Mouse (Mus musculus) stomach, embryonic 16.5 days (tissue): Measurements from ENCODE around the gene Hspa2. TPM values are rescaled to one million over a fixed set of nuclear protein-coding genes. Genes with fewer than 3 reads are reported as not detected.

Experiments used
- ATAC-seq: fragments of 200-750 bp; cut with Nextera tagmentation; 2 replicates; pipeline ENCODE4 v1.8.0; 2017; ENCODE audit warnings: moderate number of reproducible peaks, moderate TSS enrichment; ENCODE audit not compliant: insufficient read depth, low FRiP score
- H3K27ac ChIP-seq: fragments of 300-500 bp; sonication (generic); 2 replicates; pipeline ENCODE4 v1.5.1; 2014; ENCODE audit warnings: low read length
- H3K27me3 ChIP-seq: fragments of 300-500 bp; sonication (generic); 2 replicates; pipeline ENCODE4 v1.6.1; 2014; ENCODE audit warnings: low read length, control low read depth, mixed read lengths; ENCODE audit not compliant: control insufficient read depth, insufficient read depth
- H3K36me3 ChIP-seq: fragments of 300-500 bp; sonication (generic); 2 replicates; pipeline ENCODE4 v1.6.1; 2014; ENCODE audit warnings: low read length; ENCODE audit not compliant: control insufficient read depth, insufficient read depth
- H3K4me1 ChIP-seq: fragments of 300-500 bp; sonication (generic); 2 replicates; pipeline ENCODE4 v1.6.1; 2014; ENCODE audit warnings: low read length, control low read depth, mixed read lengths; ENCODE audit not compliant: control insufficient read depth, insufficient read depth
- H3K4me2 ChIP-seq: fragments of 300-500 bp; sonication (generic); 2 replicates; pipeline ENCODE4 v1.6.1; 2014; ENCODE audit warnings: low read depth, low read length, mixed read lengths
- H3K4me3 ChIP-seq: fragments of 300-500 bp; sonication (generic); replicated peaks from 2 replicates; pipeline ENCODE4 v1.5.1; 2014; ENCODE audit warnings: mild to moderate bottlenecking, low read length
- H3K9ac ChIP-seq: fragments of 300-500 bp; sonication (generic); 2 replicates; pipeline ENCODE4 v1.6.1; 2014; ENCODE audit warnings: low read length
- H3K9me3 ChIP-seq: fragments of 300-500 bp; sonication (generic); replicated peaks from 2 replicates; pipeline ENCODE4 v1.6.1; 2016; ENCODE audit warnings: low read length, control low read depth; ENCODE audit not compliant: control insufficient read depth
- WGBS: fragments of 180-500 bp; shearing (Covaris S2); extraction: QIAGEN DNeasy Blood & Tissue Kit; methylation state at CpG from one replicate; pipeline ENCODE4 v1.1.7; 2014; 5-methylcytosine and 5-hydroxymethylcytosine counted together
- polyA plus RNA-seq: library from polyadenylated mRNA; unstranded; fragments of >200 nt; fragmentation: Nextera tagmentation; extraction: Ambion mirVana; gene quantifications from 2 replicates; pipeline ENCODE4 v1.2.1, GENCODE M21; 2015

Hspa2 gene
- polyA plus RNA-seq, 1 experiment from 2014 or later, result 13.6 TPM

GRCm38 (mm10) chr12:76397281-76397680 lies 6.7 kb upstream of the Hspa2 start:
- Histone ChIP-seq H3K27me3 (no peaks in the 10 kb centered on the region; the same call in 1 of the 2 replicates), H3K27ac (no peak overlapping the region), H3K9ac (no peak overlapping the region), H3K36me3 (no peaks in the 10 kb centered on the region), H3K4me1 (no peaks in the 10 kb centered on the region), H3K4me2 (no peak overlapping the region), H3K4me3 (no peak overlapping the region), H3K9me3 (no peaks in the 10 kb centered on the region)
- 85% methylated on average over 5 of the region's 5 CpGs for WGBS
- no peak for ATAC-seq

GRCm38 (mm10) chr12:76401674-76402073 lies 2.3 kb upstream of the Hspa2 start:
- Histone ChIP-seq H3K4me3 (no peak overlapping the region), H3K9me3 (no peaks in the 10 kb centered on the region), H3K27ac (no peak overlapping the region), H3K4me1 (peaks cover 20% of the 10 kb centered on the region), H3K4me2 (no peak overlapping the region), H3K36me3 (no peaks in the 10 kb centered on the region), H3K9ac (no peak overlapping the region), H3K27me3 (peaks cover 19% of the 10 kb centered on the region)
- ATAC-seq, result no peak
- WGBS, result 59% methylated on average over 3 of the region's 3 CpGs

GRCm38 (mm10) chr12:76402991-76403885 lies 738 bp upstream of the Hspa2 start:
- Histone ChIP-seq H3K4me2 (peak overlapping the region; percentile 67), H3K27ac (peak overlapping the region; percentile 97), H3K4me3 (peak overlapping the region; percentile 78), H3K4me1 (peaks cover 20% of the 10 kb centered on the region), H3K9me3 (no peaks in the 10 kb centered on the region), H3K36me3 (no peaks in the 10 kb centered on the region), H3K9ac (peak overlapping the region; percentile 83), H3K27me3 (peaks cover 26% of the 10 kb centered on the region)
- WGBS, result 2% methylated on average over 54 of the region's 54 CpGs
- peak; percentile 89 for ATAC-seq

- WGBS, result 7% methylated on average over 20 of the region's 20 CpGs
- no peak for ATAC-seq
- H3K9ac ChIP-seq, result peak overlapping the region; percentile 4; the same call in 1 of the 2 replicates
These were observed 833 bp downstream of the Hspa2 start for GRCm38 (mm10) chr12:76404836-76405182.

GRCm38 (mm10) chr12:76405183-76405970 lies 1.4 kb downstream of the Hspa2 start:
- peak overlapping the region; percentile 67 for H3K4me2 ChIP-seq
- peaks cover 26% of the 10 kb centered on the region for H3K27me3 ChIP-seq
- no peaks in the 10 kb centered on the region for H3K36me3 ChIP-seq
- peak overlapping the region; percentile 78 for H3K4me3 ChIP-seq
- ATAC-seq, result no peak
- peaks cover 20% of the 10 kb centered on the region for H3K4me1 ChIP-seq
- no peaks in the 10 kb centered on the region for H3K9me3 ChIP-seq
- H3K9ac ChIP-seq, result peak overlapping the region; percentile 48; the same call in 1 of the 2 replicates
- WGBS, result 4% methylated on average over 64 of the region's 64 CpGs
- no peak overlapping the region for H3K27ac ChIP-seq

More at GRCm38 (mm10) chr12:76404836-76405182, 833 bp downstream of the Hspa2 start:
- Histone ChIP-seq H3K9me3 (no peaks in the 10 kb centered on the region), H3K4me1 (peaks cover 20% of the 10 kb centered on the region), H3K27ac (no peak overlapping the region), H3K36me3 (no peaks in the 10 kb centered on the region), H3K4me2 (peak overlapping the region; percentile 67), H3K27me3 (peaks cover 26% of the 10 kb centered on the region), H3K4me3 (peak overlapping the region; percentile 78)

GRCm38 (mm10) chr12:76405971-76406370 lies 2.0 kb downstream of the Hspa2 start:
- Histone ChIP-seq H3K4me3 (peak overlapping the region; percentile 78), H3K4me1 (peaks cover 20% of the 10 kb centered on the region), H3K36me3 (no peaks in the 10 kb centered on the region), H3K27ac (no peak overlapping the region), H3K4me2 (peak overlapping the region; percentile 67), H3K9me3 (no peaks in the 10 kb centered on the region), H3K9ac (peak overlapping the region; percentile 48; the same call in 1 of the 2 replicates), H3K27me3 (peaks cover 26% of the 10 kb centered on the region)
- no peak for ATAC-seq
- WGBS, result 6% methylated on average over 23 of the region's 23 CpGs

- Histone ChIP-seq H3K27me3 (peaks cover 26% of the 10 kb centered on the region), H3K27ac (no peak overlapping the region), H3K9me3 (no peaks in the 10 kb centered on the region), H3K4me1 (peaks cover 20% of the 10 kb centered on the region), H3K9ac (no peak overlapping the region), H3K36me3 (no peaks in the 10 kb centered on the region), H3K4me3 (no peak overlapping the region), H3K4me2 (no peak overlapping the region)
- no peak for ATAC-seq
- 49% methylated on average over 1 of the region's 1 CpGs for WGBS
These were observed 3.2 kb downstream of the Hspa2 start for GRCm38 (mm10) chr12:76407184-76407583.

- peaks cover 26% of the 10 kb centered on the region for H3K27me3 ChIP-seq
- H3K27ac ChIP-seq, result no peak overlapping the region
- peaks cover 16% of the 10 kb centered on the region for H3K4me1 ChIP-seq
- no peak overlapping the region for H3K4me2 ChIP-seq
- H3K9me3 ChIP-seq, result no peaks in the 10 kb centered on the region
- H3K4me3 ChIP-seq, result no peak overlapping the region
- no peaks in the 10 kb centered on the region for H3K36me3 ChIP-seq
- ATAC-seq, result no peak
- no peak overlapping the region for H3K9ac ChIP-seq
- WGBS, result 50% methylated on average over 4 of the region's 4 CpGs
These were observed 5.2 kb downstream of the Hspa2 start for GRCm38 (mm10) chr12:76409166-76409565.
